Mouse (Mus musculus): ENCODE measurements around the gene Blvrb. TPM values are rescaled to one million over a fixed set of nuclear protein-coding genes. Genes with fewer than 3 reads are reported as not detected.

Blvrb gene
- polyA plus RNA-seq, 1 experiment from 2014 or later = 17.3 TPM

- DNase-seq = peak; percentile 75
These were observed 60.8 kb downstream of the Blvrb start for GRCm38 (mm10) chr7:27508648-27509005.

GRCm38 (mm10) chr7:27510809-27511208 is 63.0 kb downstream of the Blvrb start:
- 74% methylated on average over 2 of the region's 2 CpGs for WGBS
- no peaks in the 10 kb centered on the region for H3K27me3 ChIP-seq (ENCODE audit: control insufficient read depth, insufficient read depth, low read length)
- no peak overlapping the region for H3K4me3 ChIP-seq (replicated peaks; ENCODE audit: low read depth, low read length)

More at GRCm38 (mm10) chr7:27508648-27509005, 60.8 kb downstream of the Blvrb start:
- 21% methylated on average over 6 of the region's 6 CpGs for WGBS
- peak overlapping the region; percentile 65 for H3K4me2 ChIP-seq (ENCODE audit: low read length)
- peak; percentile 23; the same call in 1 of the 2 replicates for ATAC-seq (ENCODE audit: low FRiP score, low TSS enrichment)
- H3K4me3 ChIP-seq (replicated peaks; ENCODE audit: low read depth, low read length) = peak overlapping the region; percentile 46; the same call in 1 of the 2 replicates
- H3K4me1 ChIP-seq (ENCODE audit: control insufficient read depth, insufficient read depth, low read length) = no peaks in the 10 kb centered on the region
- H3K36me3 ChIP-seq (ENCODE audit: control insufficient read depth, insufficient read depth, low read length) = no peaks in the 10 kb centered on the region
- no peaks in the 10 kb centered on the region for H3K9me3 ChIP-seq (ENCODE audit: control insufficient read depth, low read length)
- no peak overlapping the region for H3K9ac ChIP-seq (replicated peaks; ENCODE audit: low read length)
- peak overlapping the region; percentile 9; the same call in 1 of the 2 replicates for H3K27ac ChIP-seq (replicated peaks; ENCODE audit: low read depth, low read length)
- H3K27me3 ChIP-seq (ENCODE audit: control insufficient read depth, insufficient read depth, low read length) = no peaks in the 10 kb centered on the region

GRCm38 (mm10) chr7:27514961-27515360 is 67.2 kb downstream of the Blvrb start:
- H3K36me3 ChIP-seq (ENCODE audit: control insufficient read depth, insufficient read depth, low read length) = no peaks in the 10 kb centered on the region
- no peaks in the 10 kb centered on the region for H3K27me3 ChIP-seq (ENCODE audit: control insufficient read depth, insufficient read depth, low read length)
- no peaks in the 10 kb centered on the region for H3K4me1 ChIP-seq (ENCODE audit: control insufficient read depth, insufficient read depth, low read length)
- no peak overlapping the region for H3K4me3 ChIP-seq (replicated peaks; ENCODE audit: low read depth, low read length)
- no peak for ATAC-seq (ENCODE audit: low FRiP score, low TSS enrichment)
- no peak for DNase-seq
- 82% methylated on average over 9 of the region's 9 CpGs for WGBS
- H3K27ac ChIP-seq (replicated peaks; ENCODE audit: low read depth, low read length) = no peak overlapping the region
- H3K4me2 ChIP-seq (ENCODE audit: low read length) = no peak overlapping the region
- no peaks in the 10 kb centered on the region for H3K9me3 ChIP-seq (ENCODE audit: control insufficient read depth, low read length)
- H3K9ac ChIP-seq (replicated peaks; ENCODE audit: low read length) = no peak overlapping the region

More at GRCm38 (mm10) chr7:27510809-27511208, 63.0 kb downstream of the Blvrb start:
- DNase-seq = no peak
- Histone ChIP-seq H3K9ac (replicated peaks; ENCODE audit: low read length) (no peak overlapping the region), H3K36me3 (ENCODE audit: control insufficient read depth, insufficient read depth, low read length) (no peaks in the 10 kb centered on the region), H3K4me1 (ENCODE audit: control insufficient read depth, insufficient read depth, low read length) (no peaks in the 10 kb centered on the region), H3K27ac (replicated peaks; ENCODE audit: low read depth, low read length) (no peak overlapping the region), H3K9me3 (ENCODE audit: control insufficient read depth, low read length) (no peaks in the 10 kb centered on the region), H3K4me2 (ENCODE audit: low read length) (no peak overlapping the region)
- no peak for ATAC-seq (ENCODE audit: low FRiP score, low TSS enrichment)

Other genes with a start within 250 kb of the Blvrb start
- 7.3 and 7.4 TPM in 2 replicates for gene Itpkc, start 219.3 kb upstream of the Blvrb start, polyA plus RNA-seq (2014; fragmentation: Nextera tagmentation; extraction: Ambion mirVana)
- 19.8 and 22.6 TPM in 2 replicates for gene Coq8b, start 215.0 kb upstream of the Blvrb start, polyA plus RNA-seq (2014; fragmentation: Nextera tagmentation; extraction: Ambion mirVana)
- 33.7 and 50.1 TPM in 2 replicates for gene Numbl, start 189.5 kb upstream of the Blvrb start, polyA plus RNA-seq (2014; fragmentation: Nextera tagmentation; extraction: Ambion mirVana)
- 6.4 and 7.4 TPM in 2 replicates for gene Ltbp4, start 110.3 kb upstream of the Blvrb start, polyA plus RNA-seq (2014; fragmentation: Nextera tagmentation; extraction: Ambion mirVana)
- gene Shkbp1, start 92.0 kb upstream of the Blvrb start, polyA plus RNA-seq (2014; fragmentation: Nextera tagmentation; extraction: Ambion mirVana) = 50.4 and 52.5 TPM in 2 replicates
- not detected in 2 replicates for gene Gm20479, start 90.6 kb upstream of the Blvrb start, polyA plus RNA-seq (2014; fragmentation: Nextera tagmentation; extraction: Ambion mirVana)
- gene Sptbn4, start 292 bp upstream of the Blvrb start, polyA plus RNA-seq (2014; fragmentation: Nextera tagmentation; extraction: Ambion mirVana) = 4.1 and 4.7 TPM in 2 replicates
- 6.6 and 9.8 TPM in 2 replicates for gene Sertad3, start 25.8 kb downstream of the Blvrb start, polyA plus RNA-seq (2014; fragmentation: Nextera tagmentation; extraction: Ambion mirVana)
- gene Sertad1, start 38.9 kb downstream of the Blvrb start, polyA plus RNA-seq (2014; fragmentation: Nextera tagmentation; extraction: Ambion mirVana) = 6.0 and 7.5 TPM in 2 replicates
- gene Prx, start 51.3 kb downstream of the Blvrb start, polyA plus RNA-seq (2014; fragmentation: Nextera tagmentation; extraction: Ambion mirVana) = 0.77 and 0.97 TPM in 2 replicates
- gene Hipk4, start 75.3 kb downstream of the Blvrb start, polyA plus RNA-seq (2014; fragmentation: Nextera tagmentation; extraction: Ambion mirVana) = 0.43 and 0.78 TPM in 2 replicates
- 114 and 134 TPM in 2 replicates for gene Pld3, start 105.2 kb downstream of the Blvrb start, polyA plus RNA-seq (2014; fragmentation: Nextera tagmentation; extraction: Ambion mirVana)
- 26.3 and 35.3 TPM in 2 replicates for gene 2310022A10Rik, start 105.3 kb downstream of the Blvrb start, polyA plus RNA-seq (2014; fragmentation: Nextera tagmentation; extraction: Ambion mirVana)
- gene Akt2, start 143.6 kb downstream of the Blvrb start, polyA plus RNA-seq (2014; fragmentation: Nextera tagmentation; extraction: Ambion mirVana) = 51.0 and 67.0 TPM in 2 replicates
- gene Ttc9b, start 205.9 kb downstream of the Blvrb start, polyA plus RNA-seq (2014; fragmentation: Nextera tagmentation; extraction: Ambion mirVana) = 71.3 and 104 TPM in 2 replicates
- 19.0 and 24.0 TPM in 2 replicates for gene Map3k10, start 226.6 kb downstream of the Blvrb start, polyA plus RNA-seq (2014; fragmentation: Nextera tagmentation; extraction: Ambion mirVana)
- gene Zfp607b, start 241.4 kb downstream of the Blvrb start, polyA plus RNA-seq (2014; fragmentation: Nextera tagmentation; extraction: Ambion mirVana) = 15.1 and 15.5 TPM in 2 replicates